Mouse (Mus musculus) thymus, postnatal 0 days (tissue): ENCODE results near the gene Prmt9. TPM values are rescaled to one million over a fixed set of nuclear protein-coding genes. Genes with fewer than 3 reads are reported as not detected.

Experiments
- DNase-seq: peaks from one replicate; pipeline ENCODE4 v3.0.0-alpha.2; 2015; ENCODE audit warnings: low spot score
- polyA plus RNA-seq: library from polyadenylated mRNA; unstranded; fragments of >200 nt; fragmentation: Nextera tagmentation; extraction: Ambion mirVana; gene quantifications from 2 replicates; pipeline ENCODE4 v1.2.1, GENCODE M21; 2015

The Prmt9 gene
- polyA plus RNA-seq, 1 experiment from 2014 or later: 25.8 TPM

- no peak for DNase-seq
Observed at GRCm38 (mm10) chr8:77526130-77526529, 23.1 kb upstream of the Prmt9 start.

- peak; percentile 66 for DNase-seq
Observed at GRCm38 (mm10) chr8:77534358-77534992, 14.7 kb upstream of the Prmt9 start.

GRCm38 (mm10) chr8:77535026-77535595 is 14.1 kb upstream of the Prmt9 start:
- peak; percentile 60 for DNase-seq

GRCm38 (mm10) chr8:77536821-77537220 is 12.4 kb upstream of the Prmt9 start:
- no peak for DNase-seq

- no peak for DNase-seq
Observed at GRCm38 (mm10) chr8:77538256-77538655, 10.9 kb upstream of the Prmt9 start.

- DNase-seq: no peak
Observed at GRCm38 (mm10) chr8:77543152-77543777, 5.9 kb upstream of the Prmt9 start.

- no peak for DNase-seq
Observed at GRCm38 (mm10) chr8:77544428-77544827, 4.8 kb upstream of the Prmt9 start.

- no peak for DNase-seq
Observed at GRCm38 (mm10) chr8:77545616-77546015, 3.6 kb upstream of the Prmt9 start.

GRCm38 (mm10) chr8:77549881-77550580 is 834 bp downstream of the Prmt9 start:
- DNase-seq: peak; percentile 57

GRCm38 (mm10) chr8:77552491-77552890 is 3.3 kb downstream of the Prmt9 start:
- DNase-seq: no peak

GRCm38 (mm10) chr8:77561441-77561840 is 12.2 kb downstream of the Prmt9 start:
- DNase-seq: no peak

- DNase-seq: no peak
Observed at GRCm38 (mm10) chr8:77574229-77574628, 25.0 kb downstream of the Prmt9 start.

- no peak for DNase-seq
Observed at GRCm38 (mm10) chr8:77577674-77578073, 28.5 kb downstream of the Prmt9 start.

GRCm38 (mm10) chr8:77584174-77584573 is 35.0 kb downstream of the Prmt9 start:
- DNase-seq: no peak

- no peak for DNase-seq
Observed at GRCm38 (mm10) chr8:77609621-77610020, 60.4 kb downstream of the Prmt9 start.

GRCm38 (mm10) chr8:77610374-77610969 is 61.3 kb downstream of the Prmt9 start, which contains the start of gene Tmem184c:
TSS of gene Tmem184c (minus strand) at chr8:77610698.
- DNase-seq: peak; percentile 99

GRCm38 (mm10) chr8:77617916-77618315 is 68.7 kb downstream of the Prmt9 start:
- DNase-seq: no peak

GRCm38 (mm10) chr8:77623677-77624209 is 74.5 kb downstream of the Prmt9 start:
- DNase-seq: peak; percentile 34

- DNase-seq: peak; percentile 84
Observed at GRCm38 (mm10) chr8:77629858-77630537, 80.8 kb downstream of the Prmt9 start.

- no peak for DNase-seq
Observed at GRCm38 (mm10) chr8:77630691-77631090, 81.5 kb downstream of the Prmt9 start.
